Comparison of ENCODE assay signal across 8 mouse cellular contexts in the genomic region with DNA sequence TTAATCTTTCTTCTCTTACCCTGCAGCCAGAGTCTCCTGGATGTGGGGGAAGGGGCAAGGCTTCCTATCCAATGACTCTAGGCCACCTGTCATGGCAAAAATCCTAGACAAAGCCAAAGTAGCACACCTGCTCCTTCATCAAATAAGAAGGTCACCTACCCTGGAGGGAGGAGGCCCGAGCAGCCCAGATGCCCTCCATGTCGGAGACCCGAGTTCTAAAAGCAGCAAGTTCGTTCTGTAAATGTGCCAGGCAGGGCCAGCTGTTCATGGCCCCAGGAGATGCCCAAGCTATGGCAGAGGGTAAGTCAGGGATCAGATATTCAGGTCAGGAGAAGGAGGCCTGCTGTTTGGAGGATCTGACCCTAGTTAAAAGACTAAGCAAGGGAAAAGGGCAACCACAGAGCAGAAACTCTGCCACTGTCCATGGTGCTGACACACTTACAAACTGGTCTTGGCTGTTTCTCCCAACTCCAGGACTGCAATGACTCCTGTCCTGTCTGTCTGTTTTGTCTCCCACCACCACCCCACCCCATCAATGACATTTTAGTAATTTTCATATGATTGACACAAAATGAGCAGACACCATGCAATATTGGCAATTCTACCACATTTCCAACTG.
DNase-seq lines count a peak whose midpoint lies in the region; ATAC-seq and TF ChIP-seq lines count a peak whose summit lies in the region.

No protein-coding gene starts in this region.

- no peak for TF ChIP-seq POLR2A in kidney, adult 2 months (IDR thresholded peaks at IDR 0.05; ENCODE audit: low read depth, low read length)

- TF ChIP-seq CTCF in kidney, adult 2 months (conservative IDR thresholded peaks at IDR 0.05; ENCODE audit: insufficient read depth, insufficient read length, low read depth, low read length) = no peak
- TF ChIP-seq CTCF in intestine, postnatal 0 days (IDR thresholded peaks at IDR 0.05; ENCODE audit: low read depth) = no peak

- DNase-seq in kidney, adult 2 months = peak; percentile 1
- peak; percentile 47 for DNase-seq in ES-CJ7 (ENCODE audit: low read depth, low spot score)
- DNase-seq in ZHBTc4 (ENCODE audit: low read depth, low spot score) = peak; percentile 58
- DNase-seq in hindlimb bud, embryonic 11.5 days (ENCODE audit: extremely low spot score, low read depth, low spot score) = peak; percentile 68
- DNase-seq in left cerebral cortex, postnatal 10 days (ENCODE audit: extremely low spot score in 1 of 2, low spot score in 2 of 2) = no peak
- no peak for DNase-seq in right cerebral cortex, adult 18-20 months

- no peak overlapping the region for H3K27ac ChIP-seq in kidney, adult 2 months (ENCODE audit: insufficient read depth, low read depth, low read length)
- H3K27ac ChIP-seq in kidney, embryonic 16.5 days (ENCODE audit: low read length) = no peak overlapping the region
- no peak overlapping the region for H3K27ac ChIP-seq in intestine, postnatal 0 days (ENCODE audit: low read depth, low read length)

- H3K27me3 ChIP-seq in kidney, adult 2 months (replicated peaks; ENCODE audit: control insufficient read depth, insufficient read depth, low read length) = no peaks in the 10 kb centered on the region
- H3K27me3 ChIP-seq in kidney, embryonic 16.5 days (ENCODE audit: insufficient read depth, low read length) = no peaks in the 10 kb centered on the region
- H3K27me3 ChIP-seq in intestine, postnatal 0 days (replicated peaks; ENCODE audit: control insufficient read depth, insufficient read depth, low read length) = no peaks in the 10 kb centered on the region

- no peak overlapping the region for H3K9ac ChIP-seq in kidney, embryonic 16.5 days (replicated peaks; ENCODE audit: low read length)
- H3K9ac ChIP-seq in intestine, postnatal 0 days (ENCODE audit: low read depth, low read length) = no peak overlapping the region

- no peaks in the 10 kb centered on the region for H3K9me3 ChIP-seq in kidney, embryonic 16.5 days (ENCODE audit: low read length)
- no peaks in the 10 kb centered on the region for H3K9me3 ChIP-seq in intestine, postnatal 0 days (ENCODE audit: control insufficient read depth)

- intact Hi-C loops in left cerebral cortex, postnatal 10 days (cut with DNase I) = no loop called here

- ATAC-seq in kidney, embryonic 16.5 days (ENCODE audit: low FRiP score, low TSS enrichment) = no peak
- ATAC-seq in intestine, postnatal 0 days = no peak

- H3K4me1 ChIP-seq in kidney, adult 2 months (ENCODE audit: control insufficient read depth, insufficient read depth, low read length) = no peaks in the 10 kb centered on the region
- H3K4me1 ChIP-seq in kidney, embryonic 16.5 days (ENCODE audit: insufficient read depth, low read length) = no peaks in the 10 kb centered on the region
- no peaks in the 10 kb centered on the region for H3K4me1 ChIP-seq in intestine, postnatal 0 days (replicated peaks; ENCODE audit: control insufficient read depth, insufficient read depth, low read length)

- no peaks in the 10 kb centered on the region for H3K36me3 ChIP-seq in kidney, adult 2 months (ENCODE audit: control insufficient read depth, insufficient read depth, low read length)
- H3K36me3 ChIP-seq in kidney, embryonic 16.5 days (ENCODE audit: insufficient read depth, low read length) = no peaks in the 10 kb centered on the region
- no peaks in the 10 kb centered on the region for H3K36me3 ChIP-seq in intestine, postnatal 0 days (ENCODE audit: control insufficient read depth, insufficient read depth)

- no peak overlapping the region for H3K4me2 ChIP-seq in kidney, embryonic 16.5 days (replicated peaks; ENCODE audit: low read depth, low read length)
- no peak overlapping the region for H3K4me2 ChIP-seq in intestine, postnatal 0 days (replicated peaks; ENCODE audit: low read depth)

- no peak overlapping the region for H3K4me3 ChIP-seq in kidney, adult 2 months (ENCODE audit: insufficient read depth, low read depth, low read length)
- no peak overlapping the region for H3K4me3 ChIP-seq in kidney, embryonic 16.5 days (ENCODE audit: low read length)
- no peak overlapping the region for H3K4me3 ChIP-seq in intestine, postnatal 0 days (ENCODE audit: low read depth, low read length)

- 90% methylated on average over 4 of the region's 4 CpGs for WGBS in kidney, adult 2 months
- WGBS in kidney, embryonic 16.5 days = 96% methylated on average over 4 of the region's 4 CpGs
- WGBS in intestine, postnatal 0 days = 85% methylated on average over 4 of the region's 4 CpGs

Comparison
In these comparisons a context has a peak if more than half of its experiments do, and no peak if none do; other contexts are left out.
1. DNase-seq: peak in kidney, adult 2 months (single experiment), ES-CJ7 (single experiment), ZHBTc4 (single experiment) and hindlimb bud, embryonic 11.5 days (single experiment); none in left cerebral cortex, postnatal 10 days (0 of 2) and right cerebral cortex, adult 18-20 months (single experiment).